Mouse (Mus musculus) embryonic fibroblast, embryonic 13.5 days (primary cell): ENCODE measurements around the gene Sufu.

Source experiments
- CTCF ChIP-seq: IDR thresholded peaks from 2 replicates; pipeline ENCODE4 v1.5.1; 2011; ENCODE audit warnings: mild to moderate bottlenecking, control low read depth, low read length, moderate library complexity, borderline replicate concordance; ENCODE audit not compliant: insufficient read depth
- POLR2A ChIP-seq: IDR thresholded peaks from 2 replicates; pipeline ENCODE4 v1.6.1; 2011; ENCODE audit warnings: low read depth, mild to moderate bottlenecking, control low read depth, low read length, moderate library complexity

- TF ChIP-seq CTCF (no peak), POLR2A (no peak)
Measured at GRCm38 (mm10) chr19:46466160-46466559, 69.5 kb downstream of the Sufu start.
